9 mouse cellular contexts compared by ENCODE assay signal in genomic region chr4:94476749-94477399, GRCm38 (mm10).
A peak's percentile ranks its signal among the peaks of the same experiment; 100 is the strongest.
DNase-seq lines count a peak whose midpoint lies in the region; ATAC-seq lines count a peak whose summit lies in the region.
"Had no signal": no experiment of that assay in that cellular context is flagged by ENCODE, and none has a peak within 500 bp of the region (broad histone marks: within the 10 kb centered on the region; RNA-seq: fewer than 3 reads in every experiment).

No protein-coding gene starts in this region.

- H3K27me3 ChIP-seq in midbrain, embryonic 16.5 days (ENCODE audit: control insufficient read depth, insufficient read depth, low read depth, low read length) = no peaks in the 10 kb centered on the region
- H3K27me3 ChIP-seq in midbrain, embryonic 10.5 days (ENCODE audit: low read depth, poor library complexity, severe bottlenecking) = no peaks in the 10 kb centered on the region
- no peaks in the 10 kb centered on the region for H3K27me3 ChIP-seq in forebrain, embryonic 16.5 days (replicated peaks; ENCODE audit: control insufficient read depth, insufficient read depth, low read length)
- H3K27me3 ChIP-seq in liver, embryonic 11.5 days (replicated peaks; ENCODE audit: control insufficient read depth, insufficient read depth, low read length) = no peaks in the 10 kb centered on the region
- H3K27me3 ChIP-seq: neural tube, embryonic 12.5 days had no signal

- H3K9ac ChIP-seq in midbrain, embryonic 16.5 days (ENCODE audit: low read depth, low read length) = no peak overlapping the region
- no peak overlapping the region for H3K9ac ChIP-seq in forebrain, embryonic 16.5 days (replicated peaks; ENCODE audit: low read depth, low read length)
- no peak overlapping the region for H3K9ac ChIP-seq in liver, embryonic 11.5 days (ENCODE audit: low read depth, low read length)
- H3K9ac ChIP-seq: neural tube, embryonic 12.5 days had no signal

- intact Hi-C loops in heart, postnatal 10 days (cut with DNase I) = no loop called here

- WGBS in midbrain, embryonic 16.5 days = 76% methylated on average over 18 of the region's 18 CpGs
- WGBS in midbrain, embryonic 10.5 days = 87% methylated on average over 18 of the region's 18 CpGs
- WGBS in forebrain, embryonic 16.5 days = 66% methylated on average over 18 of the region's 18 CpGs
- 85% methylated on average over 18 of the region's 18 CpGs for WGBS in liver, embryonic 11.5 days

- no peak overlapping the region for H3K4me3 ChIP-seq in midbrain, embryonic 16.5 days (ENCODE audit: low read depth, low read length)
- H3K4me3 ChIP-seq in midbrain, embryonic 10.5 days = no peak overlapping the region
- no peak overlapping the region; the same call in 1 of the 2 replicates for H3K4me3 ChIP-seq in forebrain, embryonic 16.5 days (replicated peaks; ENCODE audit: low read length)
- H3K4me3 ChIP-seq in liver, embryonic 11.5 days (ENCODE audit: low read depth, low read length) = no peak overlapping the region
- H3K4me3 ChIP-seq: neural tube, embryonic 12.5 days had no signal

- no peak overlapping the region for H3K27ac ChIP-seq in midbrain, embryonic 16.5 days (ENCODE audit: low read length)
- H3K27ac ChIP-seq in midbrain, embryonic 10.5 days (replicated peaks) = no peak overlapping the region
- H3K27ac ChIP-seq in forebrain, embryonic 16.5 days (ENCODE audit: low read length) = no peak overlapping the region
- no peak overlapping the region for H3K27ac ChIP-seq in liver, embryonic 11.5 days (ENCODE audit: low read depth, low read length)
- H3K27ac ChIP-seq: neural tube, embryonic 12.5 days had no signal

- no peak for DNase-seq in midbrain, embryonic 10.5 days (ENCODE audit: low spot score)
- peak; percentile 61 to 71 for DNase-seq in heart, postnatal 10 days
- peak; percentile 6 for DNase-seq in naive thymus-derived CD4-positive, alpha-beta T cell, adult 2 months (ENCODE audit: low read depth)
- no peak for DNase-seq in cerebellum, adult 11 months
- no peak for DNase-seq in liver, embryonic 11.5 days (ENCODE audit: low spot score)
- no peak for DNase-seq in embryo, embryonic 11 days

- H3K4me1 ChIP-seq in midbrain, embryonic 16.5 days (ENCODE audit: control insufficient read depth, insufficient read depth, low read length) = no peaks in the 10 kb centered on the region
- no peaks in the 10 kb centered on the region for H3K4me1 ChIP-seq in midbrain, embryonic 10.5 days
- H3K4me1 ChIP-seq in forebrain, embryonic 16.5 days (replicated peaks; ENCODE audit: control insufficient read depth, insufficient read depth, low read length) = peaks cover 3% of the 10 kb centered on the region
- H3K4me1 ChIP-seq in liver, embryonic 11.5 days (replicated peaks; ENCODE audit: control insufficient read depth, insufficient read depth, low read length) = no peaks in the 10 kb centered on the region
- H3K4me1 ChIP-seq: neural tube, embryonic 12.5 days had no signal

- 0 out of 2 replicates have a peak, but pooled peaks have one; percentile 39 for ATAC-seq in midbrain, embryonic 16.5 days
- ATAC-seq in forebrain, embryonic 16.5 days = peak; percentile 72
- ATAC-seq in liver, embryonic 11.5 days (replicated peaks; ENCODE audit: low FRiP score) = no peak

- H3K4me2 ChIP-seq in midbrain, embryonic 16.5 days (ENCODE audit: low read length) = no peak overlapping the region
- peak overlapping the region; percentile 11 for H3K4me2 ChIP-seq in forebrain, embryonic 16.5 days (ENCODE audit: low read length)
- H3K4me2 ChIP-seq in liver, embryonic 11.5 days = no peak overlapping the region
- H3K4me2 ChIP-seq: neural tube, embryonic 12.5 days had no signal

- no peaks in the 10 kb centered on the region for H3K36me3 ChIP-seq in midbrain, embryonic 16.5 days (ENCODE audit: control insufficient read depth, insufficient read depth, low read length)
- H3K36me3 ChIP-seq in midbrain, embryonic 10.5 days = no peaks in the 10 kb centered on the region
- H3K36me3 ChIP-seq in forebrain, embryonic 16.5 days (ENCODE audit: control insufficient read depth, insufficient read depth) = no peaks in the 10 kb centered on the region; the same call in 1 of the 2 replicates
- no peaks in the 10 kb centered on the region for H3K36me3 ChIP-seq in liver, embryonic 11.5 days (ENCODE audit: control insufficient read depth, insufficient read depth, low read length)
- H3K36me3 ChIP-seq: neural tube, embryonic 12.5 days had no signal

- H3K9me3 ChIP-seq in midbrain, embryonic 16.5 days (replicated peaks; ENCODE audit: control insufficient read depth, low read length, poor library complexity, severe bottlenecking) = no peaks in the 10 kb centered on the region
- no peaks in the 10 kb centered on the region for H3K9me3 ChIP-seq in midbrain, embryonic 10.5 days (replicated peaks)
- H3K9me3 ChIP-seq in forebrain, embryonic 16.5 days (ENCODE audit: control insufficient read depth, low read length) = no peaks in the 10 kb centered on the region
- H3K9me3 ChIP-seq in liver, embryonic 11.5 days (ENCODE audit: control insufficient read depth, low read length) = no peaks in the 10 kb centered on the region
- H3K9me3 ChIP-seq: neural tube, embryonic 12.5 days had no signal

Comparison
In these comparisons a context has a peak if more than half of its experiments do, and no peak if none do; other contexts are left out.
1. DNase-seq: peak in heart, postnatal 10 days (2 of 2) and naive thymus-derived CD4-positive, alpha-beta T cell, adult 2 months (single experiment); none in midbrain, embryonic 10.5 days (single experiment), cerebellum, adult 11 months (single experiment), liver, embryonic 11.5 days (single experiment) and embryo, embryonic 11 days (single experiment).